Mouse (Mus musculus): ENCODE measurements around the gene Haus7. TPM values are rescaled to one million over a fixed set of nuclear protein-coding genes. Genes with fewer than 3 reads are reported as not detected.

Gene Haus7
- total and polyA plus RNA-seq, 3 experiments, result 32.9 to 34.9 (median 34.2) TPM

- DNase-seq (ENCODE audit: extremely low read depth), result no peak
- Histone ChIP-seq H3K36me3 (replicated peaks in 1 of 2; ENCODE audit: control insufficient read depth in 1 of 2, insufficient read depth in 1 of 2, low read length in 1 of 2) (no peaks in the 10 kb centered on the region), H3K27ac (ENCODE audit: insufficient read depth, low read depth) (no peak overlapping the region), H3K9ac (ENCODE audit: insufficient read depth, low read depth) (no peak overlapping the region), H3K9me3 (replicated peaks; ENCODE audit: low read length) (no peaks in the 10 kb centered on the region), H3K79me2 (replicated peaks; ENCODE audit: control insufficient read depth, extremely low read depth, insufficient read depth, poor library complexity, severe bottlenecking) (no peaks in the 10 kb centered on the region), H3K27me3 (replicated peaks) (no peaks in the 10 kb centered on the region), H3K4me2 (ENCODE audit: insufficient read depth, low read depth, poor library complexity, severe bottlenecking) (no peak overlapping the region), H3K4me1 (ENCODE audit: control insufficient read depth in 1 of 2, insufficient read depth in 2 of 2) (peaks cover 4 to 38% of the 10 kb centered on the region in 2 experiments), H3K4me3 (replicated peaks in 1 of 3; ENCODE audit: low read depth in 2 of 3, low read length in 2 of 3, poor library complexity in 1 of 3) (no peak overlapping the region)
- dilution Hi-C loops (cut with MboI; ENCODE audit: extremely low pct_ligation_motif_present, extremely low pct_unique_long_range_greater_than_20kb, low sequenced_read_pairs), result no loop called here
- in situ Hi-C loops (cut with MboI; ENCODE audit: low pct_ligation_motif_present, low pct_unique_long_range_greater_than_20kb, low sequenced_read_pairs), result no loop called here
- TF ChIP-seq CTCF (conservative IDR thresholded peaks at IDR 0.05 in 1 of 2, IDR thresholded peaks at IDR 0.05 in 1 of 2; ENCODE audit: low read depth in 2 of 2, low read length in 2 of 2) (no peak), JUND (conservative IDR thresholded peaks at IDR 0.05; ENCODE audit: low read depth, low read length) (no peak), NELFE (IDR thresholded peaks at IDR 0.05; ENCODE audit: low read depth, low read length) (no peak), MXI1 (IDR thresholded peaks at IDR 0.05; ENCODE audit: low read depth, low read length) (no peak), UBTF (IDR thresholded peaks at IDR 0.05; ENCODE audit: low read depth, low read length) (no peak), CHD1 (IDR thresholded peaks at IDR 0.05; ENCODE audit: low read depth, low read length) (no peak), CHD2 (IDR thresholded peaks at IDR 0.05; ENCODE audit: low read length) (no peak), ZKSCAN1 (IDR thresholded peaks at IDR 0.05; ENCODE audit: borderline replicate concordance, low read depth, low read length) (no peak), EP300 (IDR thresholded peaks at IDR 0.05; ENCODE audit: low read length) (no peak), NRF1 (IDR thresholded peaks at IDR 0.05; ENCODE audit: low read depth, low read length) (no peak), BHLHE40 (IDR thresholded peaks at IDR 0.05; ENCODE audit: low read depth, low read length) (no peak), MEF2A (IDR thresholded peaks at IDR 0.05; ENCODE audit: borderline replicate concordance, low read depth, low read length) (no peak), ELF1 (IDR thresholded peaks at IDR 0.05; ENCODE audit: low read depth, low read length) (no peak), JUN (IDR thresholded peaks at IDR 0.05; ENCODE audit: insufficient read depth, low read depth, low read length) (no peak), TCF12 (IDR thresholded peaks at IDR 0.05; ENCODE audit: low read depth, low read length) (no peak), SIN3A (IDR thresholded peaks at IDR 0.05; ENCODE audit: low read length) (no peak), RCOR1 (conservative IDR thresholded peaks at IDR 0.05; ENCODE audit: low read depth, low read length) (no peak)
Observed at GRCm38 (mm10) chrX:73476621-73477020, 17.8 kb upstream of the Haus7 start.

- Histone ChIP-seq H3K27ac (ENCODE audit: insufficient read depth, low read depth) (no peak overlapping the region), H3K9me3 (replicated peaks; ENCODE audit: low read length) (no peaks in the 10 kb centered on the region), H3K79me2 (replicated peaks; ENCODE audit: control insufficient read depth, extremely low read depth, insufficient read depth, poor library complexity, severe bottlenecking) (no peaks in the 10 kb centered on the region), H3K4me3 (replicated peaks in 1 of 3; ENCODE audit: low read depth in 2 of 3, low read length in 2 of 3, poor library complexity in 1 of 3) (no peak overlapping the region), H3K4me1 (ENCODE audit: control insufficient read depth in 1 of 2, insufficient read depth in 2 of 2) (peaks cover 4 to 38% of the 10 kb centered on the region in 2 experiments), H3K27me3 (replicated peaks) (peaks cover 2% of the 10 kb centered on the region), H3K4me2 (ENCODE audit: insufficient read depth, low read depth, poor library complexity, severe bottlenecking) (no peak overlapping the region), H3K9ac (ENCODE audit: insufficient read depth, low read depth) (no peak overlapping the region), H3K36me3 (replicated peaks in 1 of 2; ENCODE audit: control insufficient read depth in 1 of 2, insufficient read depth in 1 of 2, low read length in 1 of 2) (no peaks in the 10 kb centered on the region)
- DNase-seq (ENCODE audit: extremely low read depth), result no peak
- dilution Hi-C loops (cut with MboI; ENCODE audit: extremely low pct_ligation_motif_present, extremely low pct_unique_long_range_greater_than_20kb, low sequenced_read_pairs) (no loop called here), in situ Hi-C loops (cut with MboI; ENCODE audit: low pct_ligation_motif_present, low pct_unique_long_range_greater_than_20kb, low sequenced_read_pairs) (no loop called here)
- TF ChIP-seq JUN (IDR thresholded peaks at IDR 0.05; ENCODE audit: insufficient read depth, low read depth, low read length) (no peak), MAX (IDR thresholded peaks at IDR 0.05; ENCODE audit: low read length) (no peak), GABPA (IDR thresholded peaks at IDR 0.05; ENCODE audit: insufficient replicate concordance, low read depth, low read length) (no peak), USF2 (conservative IDR thresholded peaks at IDR 0.05; ENCODE audit: low read depth, low read length) (no peak), POLR2AphosphoS2 (IDR thresholded peaks at IDR 0.05; ENCODE audit: low read depth, low read length) (no peak), MXI1 (IDR thresholded peaks at IDR 0.05; ENCODE audit: low read depth, low read length) (no peak), NRF1 (IDR thresholded peaks at IDR 0.05; ENCODE audit: low read depth, low read length) (no peak), NELFE (IDR thresholded peaks at IDR 0.05; ENCODE audit: low read depth, low read length) (no peak), ZMIZ1 (IDR thresholded peaks at IDR 0.05; ENCODE audit: low read depth, low read length) (no peak)
Observed at GRCm38 (mm10) chrX:73475658-73476256, 16.9 kb upstream of the Haus7 start.

All from CH12.LX (cell line).